Mouse (Mus musculus): Measurements from ENCODE around the gene Fdx1l. TPM values are rescaled to one million over a fixed set of nuclear protein-coding genes. Genes with fewer than 3 reads are reported as not detected.

Gene Fdx1l
- polyA plus RNA-seq (2014; fragmentation: Nextera tagmentation; extraction: Ambion mirVana), result 60.8 and 62.7 TPM in 2 replicates

- ATAC-seq (ENCODE audit: low read depth) (peak; percentile 94), DNase-seq (ENCODE audit: low spot score) (peak; percentile 95)
- H3K4me1 ChIP-seq (ENCODE audit: control insufficient read depth, insufficient read depth, low read length), result peaks cover 5% of the 10 kb centered on the region
- no peaks in the 10 kb centered on the region for H3K27me3 ChIP-seq (replicated peaks; ENCODE audit: control insufficient read depth, insufficient read depth, low read length)
- H3K9me3 ChIP-seq (ENCODE audit: control insufficient read depth, low read length), result no peaks in the 10 kb centered on the region
- peak within 1 kb of the TSS; percentile 88 for H3K9ac ChIP-seq (ENCODE audit: low read depth, low read length)
- peaks cover 48% of the 10 kb centered on the region for H3K36me3 ChIP-seq (ENCODE audit: control insufficient read depth, insufficient read depth, low read length)
- peak within 1 kb of the TSS; percentile 87 for H3K4me3 ChIP-seq (ENCODE audit: low read depth, low read length)
- peak within 1 kb of the TSS; percentile 70 for H3K27ac ChIP-seq (replicated peaks; ENCODE audit: low read depth, low read length)
- H3K4me2 ChIP-seq (ENCODE audit: low read depth, low read length), result peak within 1 kb of the TSS; percentile 82
- 3% methylated on average over 43 of the region's 58 CpGs for WGBS
Measured at GRCm38 (mm10) chr9:21073044-21073840, at the start of gene Fdx1l, which contains the start of gene Gm49373. TSS of gene Fdx1l (minus strand) at chr9:21073614. TSS of gene Gm49373 (minus strand) at chr9:21073096.

- H3K4me3 ChIP-seq (ENCODE audit: low read depth, low read length), result no peak overlapping the region
- DNase-seq (ENCODE audit: low spot score), result no peak
- H3K9ac ChIP-seq (ENCODE audit: low read depth, low read length), result no peak overlapping the region
- 94% methylated on average over 16 of the region's 16 CpGs for WGBS
- no peak overlapping the region for H3K4me2 ChIP-seq (ENCODE audit: low read depth, low read length)
- H3K9me3 ChIP-seq (ENCODE audit: control insufficient read depth, low read length), result no peaks in the 10 kb centered on the region
- H3K4me1 ChIP-seq (ENCODE audit: control insufficient read depth, insufficient read depth, low read length), result no peaks in the 10 kb centered on the region
- no peak for ATAC-seq (ENCODE audit: low read depth)
- peaks cover 54% of the 10 kb centered on the region; the same call in 1 of the 2 replicates for H3K36me3 ChIP-seq (ENCODE audit: control insufficient read depth, insufficient read depth, low read length)
- no peak overlapping the region for H3K27ac ChIP-seq (replicated peaks; ENCODE audit: low read depth, low read length)
- no peaks in the 10 kb centered on the region for H3K27me3 ChIP-seq (replicated peaks; ENCODE audit: control insufficient read depth, insufficient read depth, low read length)
Measured at GRCm38 (mm10) chr9:21121483-21121882, 48.1 kb upstream of the Fdx1l start.

GRCm38 (mm10) chr9:21117073-21117472, 43.7 kb upstream of the Fdx1l start:
- H3K36me3 ChIP-seq (ENCODE audit: control insufficient read depth, insufficient read depth, low read length), result peaks cover 20% of the 10 kb centered on the region; the same call in 1 of the 2 replicates
- no peak overlapping the region for H3K9ac ChIP-seq (ENCODE audit: low read depth, low read length)
- no peaks in the 10 kb centered on the region for H3K9me3 ChIP-seq (ENCODE audit: control insufficient read depth, low read length)
- WGBS, result 85% methylated on average over 6 of the region's 6 CpGs
- H3K4me1 ChIP-seq (ENCODE audit: control insufficient read depth, insufficient read depth, low read length), result no peaks in the 10 kb centered on the region
- H3K4me3 ChIP-seq (ENCODE audit: low read depth, low read length), result no peak overlapping the region
- no peaks in the 10 kb centered on the region for H3K27me3 ChIP-seq (replicated peaks; ENCODE audit: control insufficient read depth, insufficient read depth, low read length)
- no peak for DNase-seq (ENCODE audit: low spot score)
- H3K4me2 ChIP-seq (ENCODE audit: low read depth, low read length), result no peak overlapping the region
- ATAC-seq (ENCODE audit: low read depth), result no peak
- H3K27ac ChIP-seq (replicated peaks; ENCODE audit: low read depth, low read length), result no peak overlapping the region

GRCm38 (mm10) chr9:21115105-21115504, 41.7 kb upstream of the Fdx1l start:
- Histone ChIP-seq H3K9me3 (ENCODE audit: control insufficient read depth, low read length) (no peaks in the 10 kb centered on the region), H3K4me3 (ENCODE audit: low read depth, low read length) (no peak overlapping the region), H3K4me1 (ENCODE audit: control insufficient read depth, insufficient read depth, low read length) (no peaks in the 10 kb centered on the region), H3K4me2 (ENCODE audit: low read depth, low read length) (no peak overlapping the region), H3K9ac (ENCODE audit: low read depth, low read length) (no peak overlapping the region), H3K27me3 (replicated peaks; ENCODE audit: control insufficient read depth, insufficient read depth, low read length) (no peaks in the 10 kb centered on the region), H3K27ac (replicated peaks; ENCODE audit: low read depth, low read length) (no peak overlapping the region), H3K36me3 (ENCODE audit: control insufficient read depth, insufficient read depth, low read length) (peaks cover 7% of the 10 kb centered on the region; the same call in 1 of the 2 replicates)
- ATAC-seq (ENCODE audit: low read depth) (no peak), DNase-seq (ENCODE audit: low spot score) (no peak)
- 97% methylated on average over 8 of the region's 8 CpGs for WGBS

GRCm38 (mm10) chr9:21114190-21114589, 40.8 kb upstream of the Fdx1l start:
- Histone ChIP-seq H3K9me3 (ENCODE audit: control insufficient read depth, low read length) (no peaks in the 10 kb centered on the region), H3K36me3 (ENCODE audit: control insufficient read depth, insufficient read depth, low read length) (peaks cover 6% of the 10 kb centered on the region; the same call in 1 of the 2 replicates), H3K27me3 (replicated peaks; ENCODE audit: control insufficient read depth, insufficient read depth, low read length) (no peaks in the 10 kb centered on the region), H3K4me2 (ENCODE audit: low read depth, low read length) (no peak overlapping the region), H3K9ac (ENCODE audit: low read depth, low read length) (no peak overlapping the region), H3K27ac (replicated peaks; ENCODE audit: low read depth, low read length) (no peak overlapping the region), H3K4me3 (ENCODE audit: low read depth, low read length) (no peak overlapping the region), H3K4me1 (ENCODE audit: control insufficient read depth, insufficient read depth, low read length) (no peaks in the 10 kb centered on the region)
- DNase-seq (ENCODE audit: low spot score) (no peak), ATAC-seq (ENCODE audit: low read depth) (no peak)
- WGBS, result 85% methylated on average over 7 of the region's 7 CpGs

- no peak overlapping the region for H3K4me2 ChIP-seq (ENCODE audit: low read depth, low read length)
- no peak overlapping the region for H3K4me3 ChIP-seq (ENCODE audit: low read depth, low read length)
- peaks cover 6% of the 10 kb centered on the region; the same call in 1 of the 2 replicates for H3K36me3 ChIP-seq (ENCODE audit: control insufficient read depth, insufficient read depth, low read length)
- DNase-seq (ENCODE audit: low spot score), result no peak
- no peak for ATAC-seq (ENCODE audit: low read depth)
- WGBS, result 92% methylated on average over 6 of the region's 6 CpGs
- no peaks in the 10 kb centered on the region for H3K27me3 ChIP-seq (replicated peaks; ENCODE audit: control insufficient read depth, insufficient read depth, low read length)
- H3K4me1 ChIP-seq (ENCODE audit: control insufficient read depth, insufficient read depth, low read length), result no peaks in the 10 kb centered on the region
- no peak overlapping the region for H3K9ac ChIP-seq (ENCODE audit: low read depth, low read length)
- no peak overlapping the region for H3K27ac ChIP-seq (replicated peaks; ENCODE audit: low read depth, low read length)
- no peaks in the 10 kb centered on the region for H3K9me3 ChIP-seq (ENCODE audit: control insufficient read depth, low read length)
Measured at GRCm38 (mm10) chr9:21113751-21114150, 40.3 kb upstream of the Fdx1l start.

GRCm38 (mm10) chr9:21107607-21108237, 34.3 kb upstream of the Fdx1l start:
- WGBS, result 45% methylated on average over 23 of the region's 23 CpGs
- H3K27ac ChIP-seq (replicated peaks; ENCODE audit: low read depth, low read length), result no peak overlapping the region

GRCm38 (mm10) chr9:21105760-21106564, 32.5 kb upstream of the Fdx1l start:
- Histone ChIP-seq H3K27me3 (replicated peaks; ENCODE audit: control insufficient read depth, insufficient read depth, low read length) (no peaks in the 10 kb centered on the region), H3K4me3 (ENCODE audit: low read depth, low read length) (no peak overlapping the region), H3K9ac (ENCODE audit: low read depth, low read length) (no peak overlapping the region), H3K36me3 (ENCODE audit: control insufficient read depth, insufficient read depth, low read length) (peaks cover 26% of the 10 kb centered on the region; the same call in 1 of the 2 replicates), H3K27ac (replicated peaks; ENCODE audit: low read depth, low read length) (no peak overlapping the region), H3K4me2 (ENCODE audit: low read depth, low read length) (no peak overlapping the region), H3K4me1 (ENCODE audit: control insufficient read depth, insufficient read depth, low read length) (no peaks in the 10 kb centered on the region), H3K9me3 (ENCODE audit: control insufficient read depth, low read length) (no peaks in the 10 kb centered on the region)
- DNase-seq (ENCODE audit: low spot score), result no peak
- no peak for ATAC-seq (ENCODE audit: low read depth)
- 69% methylated on average over 5 of the region's 5 CpGs for WGBS

More at GRCm38 (mm10) chr9:21107607-21108237, 34.3 kb upstream of the Fdx1l start:
- DNase-seq (ENCODE audit: low spot score) (no peak), ATAC-seq (ENCODE audit: low read depth) (no peak)
- H3K4me2 ChIP-seq (ENCODE audit: low read depth, low read length), result no peak overlapping the region
- no peak overlapping the region for H3K9ac ChIP-seq (ENCODE audit: low read depth, low read length)
- H3K4me3 ChIP-seq (ENCODE audit: low read depth, low read length), result no peak overlapping the region
- no peaks in the 10 kb centered on the region for H3K9me3 ChIP-seq (ENCODE audit: control insufficient read depth, low read length)
- H3K27me3 ChIP-seq (replicated peaks; ENCODE audit: control insufficient read depth, insufficient read depth, low read length), result no peaks in the 10 kb centered on the region
- H3K36me3 ChIP-seq (ENCODE audit: control insufficient read depth, insufficient read depth, low read length), result peaks cover 26% of the 10 kb centered on the region; the same call in 1 of the 2 replicates
- H3K4me1 ChIP-seq (ENCODE audit: control insufficient read depth, insufficient read depth, low read length), result no peaks in the 10 kb centered on the region
